Mouse (Mus musculus): ENCODE results near the gene Mss51.

- TF ChIP-seq CTCF (IDR thresholded peaks at IDR 0.05; ENCODE audit: extremely low read depth, insufficient read length, insufficient replicate concordance, low read depth, low read length) (no peak), POLR2A (IDR thresholded peaks at IDR 0.05; ENCODE audit: low read depth, low read length) (no peak)
Measured at GRCm38 (mm10) chr14:20477261-20478025, 19.3 kb downstream of the Mss51 start.

Data from small intestine, adult 2 months (tissue).